Mouse (Mus musculus): ENCODE results near the gene Fntb. TPM values are rescaled to one million over a fixed set of nuclear protein-coding genes. Genes with fewer than 3 reads are reported as not detected.
A peak's percentile ranks its signal among the peaks of the same experiment; 100 is the strongest.
"Not testable (repeated sequence)": the region's sequence is repeated elsewhere in the genome, so short reads cannot be mapped to it uniquely, and the experiment has no call there.

The Fntb gene
- total and polyA plus RNA-seq, 3 experiments, result 11.7 to 28.5 TPM; not detected in 1

- no peak for TF ChIP-seq ZC3H11A (IDR thresholded peaks at IDR 0.05; ENCODE audit: low read depth, low read length)
- TF ChIP-seq USF2 (IDR thresholded peaks at IDR 0.05; ENCODE audit: borderline replicate concordance in 1 of 2, insufficient read depth in 1 of 2, low read depth in 1 of 2, low read length in 2 of 2), result no peak
- no peak for TF ChIP-seq USF1 (IDR thresholded peaks at IDR 0.05; ENCODE audit: low read depth, low read length)
- peak; percentile 54 for TF ChIP-seq TAL1 (IDR thresholded peaks at IDR 0.05; ENCODE audit: low read length)
- no peak for TF ChIP-seq NELFE (IDR thresholded peaks at IDR 0.05; ENCODE audit: low read depth, low read length)
- TF ChIP-seq MAZ (IDR thresholded peaks at IDR 0.05; ENCODE audit: low read depth, low read length), result no peak
- peak; percentile 51; the same call in 1 of the 2 replicates for TF ChIP-seq MXI1 (IDR thresholded peaks at IDR 0.05; ENCODE audit: low read depth, low read length)
- no peak for TF ChIP-seq SMC3 (IDR thresholded peaks at IDR 0.05; ENCODE audit: low read depth, low read length)
- TF ChIP-seq UBTF (IDR thresholded peaks at IDR 0.05; ENCODE audit: borderline replicate concordance, insufficient read depth, low read depth, low read length), result no peak
Observed at GRCm38 (mm10) chr12:76790446-76791084, 25.2 kb downstream of the Fntb start (continued).

GRCm38 (mm10) chr12:76792540-76792939, 27.2 kb downstream of the Fntb start:
- not testable (repeated sequence) for H3K27me3 ChIP-seq (ENCODE audit: control insufficient read depth in 1 of 2, insufficient read depth in 2 of 2, low read length in 2 of 2); H3K27ac ChIP-seq (ENCODE audit: control insufficient read depth, low read depth, low read length); H3K79me2 ChIP-seq (ENCODE audit: control insufficient read depth, insufficient read depth, low read length, poor library complexity); H3K9ac ChIP-seq (ENCODE audit: control insufficient read depth, low read depth, low read length, poor library complexity, severe bottlenecking); H3K9me3 ChIP-seq (replicated peaks; ENCODE audit: insufficient read depth, low read length); H3K36me3 ChIP-seq (ENCODE audit: control insufficient read depth in 1 of 2, insufficient read depth in 2 of 2, low read length in 2 of 2); H3K4me3 ChIP-seq (ENCODE audit: control insufficient read depth in 1 of 2, insufficient read depth in 1 of 2, low read depth in 2 of 2, low read length in 2 of 2); DNase-seq (ENCODE audit: low read depth, low spot score)
- H3K4me1 ChIP-seq (ENCODE audit: control insufficient read depth in 1 of 2, insufficient read depth in 2 of 2, low read length in 2 of 2), result peaks cover 2 to 13% of the 10 kb centered on the region in 2 experiments

GRCm38 (mm10) chr12:76795350-76795749, 30.0 kb downstream of the Fntb start, which contains the start of gene Gpx2:
Gene Gpx2, minus strand, starts transcription at chr12:76795554.
- 0 out of 4 replicates have a peak, but pooled peaks cover 0 to 2% of the 10 kb centered on the region in 2 experiments for H3K27me3 ChIP-seq (ENCODE audit: control insufficient read depth in 1 of 2, insufficient read depth in 2 of 2, low read length in 2 of 2)
- TF ChIP-seq GABPA (IDR thresholded peaks at IDR 0.05; ENCODE audit: low read depth, low read length) (no peak), UBTF (IDR thresholded peaks at IDR 0.05; ENCODE audit: borderline replicate concordance, insufficient read depth, low read depth, low read length) (no peak), NELFE (IDR thresholded peaks at IDR 0.05; ENCODE audit: low read depth, low read length) (no peak), ELF1 (IDR thresholded peaks at IDR 0.05; ENCODE audit: low read depth, low read length) (no peak), MYC (IDR thresholded peaks at IDR 0.05; ENCODE audit: low read depth, low read length) (no peak), MEF2A (IDR thresholded peaks at IDR 0.05; ENCODE audit: extremely low read depth, insufficient replicate concordance, low read depth, low read length, poor library complexity, severe bottlenecking) (no peak), MXI1 (IDR thresholded peaks at IDR 0.05; ENCODE audit: low read depth, low read length) (no peak), USF1 (IDR thresholded peaks at IDR 0.05; ENCODE audit: low read depth, low read length) (no peak), RCOR1 (IDR thresholded peaks at IDR 0.05; ENCODE audit: low read depth, low read length) (no peak), USF2 (IDR thresholded peaks at IDR 0.05; ENCODE audit: borderline replicate concordance in 1 of 2, insufficient read depth in 1 of 2, low read depth in 1 of 2, low read length in 2 of 2) (no peak), MAZ (IDR thresholded peaks at IDR 0.05; ENCODE audit: low read depth, low read length) (no peak), ZC3H11A (IDR thresholded peaks at IDR 0.05; ENCODE audit: low read depth, low read length) (no peak), CHD2 (IDR thresholded peaks at IDR 0.05; ENCODE audit: low read length) (no peak)

More at GRCm38 (mm10) chr12:76795350-76795749, 30.0 kb downstream of the Fntb start, which contains the start of gene Gpx2:
- Histone ChIP-seq H3K4me1 (ENCODE audit: control insufficient read depth in 1 of 2, insufficient read depth in 2 of 2, low read length in 2 of 2) (peaks cover 2 to 8% of the 10 kb centered on the region in 2 experiments), H3K36me3 (ENCODE audit: control insufficient read depth in 1 of 2, insufficient read depth in 2 of 2, low read length in 2 of 2) (no peaks in the 10 kb centered on the region; a peak in 1 of 4 replicates), H3K79me2 (ENCODE audit: control insufficient read depth, insufficient read depth, low read length, poor library complexity) (no peaks in the 10 kb centered on the region), H3K9me3 (replicated peaks; ENCODE audit: insufficient read depth, low read length) (no peaks in the 10 kb centered on the region), H3K4me3 (ENCODE audit: control insufficient read depth in 1 of 2, insufficient read depth in 1 of 2, low read depth in 2 of 2, low read length in 2 of 2) (no peak within 1 kb of the TSS), H3K27ac (ENCODE audit: control insufficient read depth, low read depth, low read length) (no peak within 1 kb of the TSS), H3K9ac (ENCODE audit: control insufficient read depth, low read depth, low read length, poor library complexity, severe bottlenecking) (no peak within 1 kb of the TSS)
- DNase-seq (ENCODE audit: low read depth, low spot score), result no peak
